Mouse (Mus musculus) midbrain, embryonic 12.5 days (tissue): Measurements from ENCODE around the gene Lrr1. TPM values are rescaled to one million over a fixed set of nuclear protein-coding genes. Genes with fewer than 3 reads are reported as not detected.
"Not testable (repeated sequence)": the region's sequence is repeated elsewhere in the genome, so short reads cannot be mapped to it uniquely, and the experiment has no call there.

Source experiments
- ATAC-seq: fragments of 200-750 bp; cut with Nextera tagmentation; 2 replicates; pipeline ENCODE4 v1.8.0; 2017; ENCODE audit warnings: low read depth, moderate TSS enrichment, moderate library complexity; ENCODE audit not compliant: low FRiP score
- H3K27ac ChIP-seq: fragments of 300-500 bp; sonication (generic); replicated peaks from 2 replicates; pipeline ENCODE4 v1.5.1; 2016; ENCODE audit warnings: mild to moderate bottlenecking
- H3K27me3 ChIP-seq: fragments of 300-500 bp; sonication (generic); 2 replicates; pipeline ENCODE4 v1.6.1; 2016; ENCODE audit warnings: mild to moderate bottlenecking
- H3K36me3 ChIP-seq: fragments of 300-500 bp; sonication (generic); 2 replicates; pipeline ENCODE4 v1.6.1; 2016
- H3K4me1 ChIP-seq: fragments of 300-500 bp; sonication (generic); 2 replicates; pipeline ENCODE4 v1.6.1; 2016
- H3K4me2 ChIP-seq: fragments of 300-500 bp; sonication (generic); replicated peaks from 2 replicates; pipeline ENCODE4 v1.6.1; 2016; ENCODE audit warnings: mild to moderate bottlenecking, moderate library complexity
- H3K4me3 ChIP-seq: fragments of 300-500 bp; sonication (generic); 2 replicates; pipeline ENCODE4 v1.5.1; 2016; ENCODE audit warnings: mild to moderate bottlenecking
- H3K9ac ChIP-seq: fragments of 300-500 bp; sonication (generic); replicated peaks from 2 replicates; pipeline ENCODE4 v1.6.1; 2016; ENCODE audit warnings: mild to moderate bottlenecking, moderate library complexity
- H3K9me3 ChIP-seq: fragments of 300-500 bp; sonication (generic); 2 replicates; pipeline ENCODE4 v1.6.1; 2016; ENCODE audit warnings: mild to moderate bottlenecking
- WGBS: fragments of 180-500 bp; shearing (Covaris S2); methylation state at CpG from one replicate; pipeline ENCODE4 v1.1.7; 2016; 5-methylcytosine and 5-hydroxymethylcytosine counted together
- polyA plus RNA-seq: library from polyadenylated mRNA; unstranded; fragments of >200 nt; fragmentation: Nextera tagmentation; extraction: Ambion mirVana; gene quantifications from 2 replicates; pipeline ENCODE4 v1.2.1, GENCODE M21; 2016

The Lrr1 gene
- polyA plus RNA-seq, 1 experiment from 2014 or later, result 24.5 TPM

GRCm38 (mm10) chr12:69166861-69167581 is 1.6 kb upstream of the Lrr1 start:
- peaks cover 18% of the 10 kb centered on the region for H3K4me1 ChIP-seq
- not testable (repeated sequence) for H3K9ac ChIP-seq, H3K27me3 ChIP-seq, H3K27ac ChIP-seq, ATAC-seq, H3K4me3 ChIP-seq, H3K36me3 ChIP-seq, H3K4me2 ChIP-seq, H3K9me3 ChIP-seq
- WGBS, result 66% methylated on average over 8 of the region's 8 CpGs

GRCm38 (mm10) chr12:69167656-69168460 is 756 bp upstream of the Lrr1 start:
- peaks cover 18% of the 10 kb centered on the region for H3K4me1 ChIP-seq
- WGBS, result 10% methylated on average over 18 of the region's 18 CpGs
- H3K27me3 ChIP-seq, result no peaks in the 10 kb centered on the region
- peak overlapping the region; percentile 94 for H3K4me2 ChIP-seq
- H3K9me3 ChIP-seq, result no peaks in the 10 kb centered on the region
- ATAC-seq, result peak; percentile 70
- 0 out of 2 replicates have a peak, but pooled peaks cover 5% of the 10 kb centered on the region for H3K36me3 ChIP-seq
- peak overlapping the region; percentile 63 for H3K4me3 ChIP-seq
- H3K9ac ChIP-seq, result peak overlapping the region; percentile 69
- peak overlapping the region; percentile 39 for H3K27ac ChIP-seq

GRCm38 (mm10) chr12:69171307-69171706 is 2.7 kb downstream of the Lrr1 start:
- Histone ChIP-seq H3K9me3 (no peaks in the 10 kb centered on the region), H3K4me3 (no peak overlapping the region), H3K27me3 (no peaks in the 10 kb centered on the region), H3K36me3 (peaks cover 19% of the 10 kb centered on the region; the same call in 1 of the 2 replicates), H3K9ac (no peak overlapping the region), H3K27ac (no peak overlapping the region), H3K4me1 (peaks cover 18% of the 10 kb centered on the region), H3K4me2 (no peak overlapping the region)
- 93% methylated on average over 2 of the region's 2 CpGs for WGBS
- ATAC-seq, result no peak

DNA sequence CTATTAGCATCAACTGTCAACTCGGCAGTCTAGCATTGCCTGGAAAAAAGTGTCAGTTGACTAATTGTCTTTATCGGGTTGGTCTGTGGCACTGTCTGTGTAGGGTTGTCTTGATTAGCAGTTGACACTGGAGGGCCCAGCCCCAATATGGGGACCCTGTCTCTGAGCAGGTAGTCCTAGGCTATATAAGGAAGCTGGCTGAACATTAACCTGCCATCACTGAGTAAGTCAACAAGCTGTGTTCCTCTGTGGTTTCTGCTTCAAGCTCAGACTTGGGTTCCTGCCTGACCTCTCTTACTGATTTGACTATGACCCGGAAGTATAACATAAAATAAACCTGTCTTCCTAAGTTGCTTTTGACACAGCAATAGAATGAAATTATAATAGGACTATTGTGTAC is 7.4 kb downstream of the Lrr1 start:
- no peaks in the 10 kb centered on the region for H3K9me3 ChIP-seq
- WGBS, result 91% methylated on average over 3 of the region's 3 CpGs
- no peaks in the 10 kb centered on the region for H3K27me3 ChIP-seq
- H3K27ac ChIP-seq, result no peak overlapping the region
- no peak overlapping the region for H3K4me3 ChIP-seq
- H3K9ac ChIP-seq, result no peak overlapping the region
- H3K4me1 ChIP-seq, result no peaks in the 10 kb centered on the region
- no peak overlapping the region for H3K4me2 ChIP-seq
- ATAC-seq, result no peak
- H3K36me3 ChIP-seq, result peaks cover 19% of the 10 kb centered on the region; the same call in 1 of the 2 replicates

GRCm38 (mm10) chr12:69177526-69177925 is 8.9 kb downstream of the Lrr1 start:
- H3K27me3 ChIP-seq, result no peaks in the 10 kb centered on the region
- no peaks in the 10 kb centered on the region for H3K9me3 ChIP-seq
- 88% methylated on average over 3 of the region's 3 CpGs for WGBS
- no peak for ATAC-seq
- H3K9ac ChIP-seq, result no peak overlapping the region
- peaks cover 23% of the 10 kb centered on the region for H3K36me3 ChIP-seq
- H3K27ac ChIP-seq, result no peak overlapping the region
- H3K4me3 ChIP-seq, result no peak overlapping the region
- H3K4me1 ChIP-seq, result no peaks in the 10 kb centered on the region
- no peak overlapping the region for H3K4me2 ChIP-seq

DNA sequence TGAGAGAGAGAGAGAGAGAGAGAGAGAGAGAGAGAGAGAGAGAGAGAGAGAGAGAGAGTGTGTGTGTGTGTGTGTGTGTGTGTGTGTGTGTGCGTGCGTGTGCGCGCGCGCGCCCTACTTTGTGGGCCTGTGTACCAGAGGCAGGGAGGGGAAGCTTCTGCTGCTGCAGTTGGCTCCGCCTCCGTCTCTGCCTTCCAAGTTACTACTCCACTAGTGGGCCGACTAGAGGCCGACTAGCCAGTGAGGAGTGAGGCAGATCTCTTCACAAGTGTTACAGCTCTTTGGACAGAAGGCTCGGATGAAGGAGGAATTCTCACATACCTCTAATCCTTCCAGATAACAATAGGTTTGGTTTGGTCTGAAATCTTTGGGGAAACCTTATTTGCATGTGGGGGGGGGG is 10.8 kb downstream of the Lrr1 start:
- Histone ChIP-seq H3K4me3 (no peak overlapping the region), H3K36me3 (peaks cover 19% of the 10 kb centered on the region), H3K27ac (no peak overlapping the region), H3K9ac (no peak overlapping the region), H3K9me3 (no peaks in the 10 kb centered on the region), H3K4me1 (peaks cover 4% of the 10 kb centered on the region), H3K4me2 (no peak overlapping the region), H3K27me3 (no peaks in the 10 kb centered on the region)
- ATAC-seq, result no peak
- WGBS, result 79% methylated on average over 12 of the region's 12 CpGs

GRCm38 (mm10) chr12:69181800-69182199 is 13.2 kb downstream of the Lrr1 start:
- WGBS, result 94% methylated on average over 4 of the region's 4 CpGs
- peaks cover 17% of the 10 kb centered on the region for H3K4me1 ChIP-seq
- H3K9ac ChIP-seq, result no peak overlapping the region
- H3K27me3 ChIP-seq, result no peaks in the 10 kb centered on the region
- no peak overlapping the region for H3K4me3 ChIP-seq
- H3K27ac ChIP-seq, result no peak overlapping the region
- peaks cover 9% of the 10 kb centered on the region for H3K36me3 ChIP-seq
- ATAC-seq, result no peak
- no peaks in the 10 kb centered on the region for H3K9me3 ChIP-seq
- H3K4me2 ChIP-seq, result no peak overlapping the region

DNA sequence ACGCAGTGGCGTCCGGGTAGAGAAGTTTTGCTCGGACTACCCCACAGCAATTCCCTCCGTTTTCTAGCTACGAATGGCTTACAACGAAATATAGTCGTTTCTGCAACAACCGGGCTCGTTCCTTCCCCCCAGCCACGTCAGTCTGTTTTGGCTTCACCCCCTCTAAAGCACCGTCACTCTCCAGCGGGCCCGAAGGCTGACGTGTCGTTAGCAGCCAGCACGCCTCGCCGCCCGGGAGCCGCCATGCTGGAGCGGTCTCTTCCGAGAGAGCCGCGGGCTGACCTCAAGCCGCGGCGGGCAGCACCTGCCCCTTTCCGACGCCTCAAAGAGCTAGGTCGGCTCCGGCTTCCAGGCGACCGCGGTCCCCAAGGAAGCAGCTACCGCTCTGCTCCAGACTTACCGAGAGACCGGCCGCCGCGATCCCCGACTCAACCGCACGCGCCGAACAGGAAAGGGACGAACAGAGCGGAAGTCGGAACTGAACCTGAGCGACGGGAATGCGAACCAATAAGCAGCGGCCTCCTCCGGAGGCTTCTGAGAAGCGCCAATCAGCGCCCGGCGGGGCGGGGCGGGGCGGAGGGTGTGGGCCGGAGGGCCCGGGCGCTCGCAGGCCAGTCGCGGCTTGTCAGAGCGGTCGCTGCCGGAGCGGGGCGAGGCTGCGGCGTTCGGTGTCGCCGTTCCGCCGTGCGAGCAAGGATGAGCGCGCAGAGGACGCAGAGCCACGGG is 15.1 kb downstream of the Lrr1 start, which contains the start of the genes Rpl36al and Mgat2:
TSS of gene Rpl36al (minus strand) at position 501 of the 726 bp plus-strand sequence.
TSS of gene Mgat2 (plus strand) at position 575 of the 726 bp plus-strand sequence.
- Histone ChIP-seq H3K27me3 (no peaks in the 10 kb centered on the region), H3K36me3 (peaks cover 15% of the 10 kb centered on the region), H3K4me2 (peak within 1 kb of the TSS; percentile 95), H3K27ac (peak within 1 kb of the TSS; percentile 92), H3K9ac (peak within 1 kb of the TSS; percentile 88), H3K4me3 (peak within 1 kb of the TSS; percentile 86), H3K4me1 (peaks cover 24% of the 10 kb centered on the region), H3K9me3 (no peaks in the 10 kb centered on the region)
- WGBS, result under 1% methylated on average over 68 of the region's 84 CpGs
- peak; percentile 100 for ATAC-seq

- Histone ChIP-seq H3K4me3 (peak overlapping the region; percentile 86), H3K4me2 (peak overlapping the region; percentile 95), H3K9me3 (no peaks in the 10 kb centered on the region), H3K27ac (peak overlapping the region; percentile 92), H3K4me1 (peaks cover 24% of the 10 kb centered on the region), H3K36me3 (peaks cover 22% of the 10 kb centered on the region), H3K27me3 (no peaks in the 10 kb centered on the region), H3K9ac (peak overlapping the region; percentile 88)
- peak; percentile 69 for ATAC-seq
- WGBS, result 3% methylated on average over 80 of the region's 86 CpGs
Observed at GRCm38 (mm10) chr12:69184342-69185295, 16.0 kb downstream of the Lrr1 start.

GRCm38 (mm10) chr12:69185371-69185770 is 16.8 kb downstream of the Lrr1 start:
- peak overlapping the region; percentile 95 for H3K4me2 ChIP-seq
- no peaks in the 10 kb centered on the region for H3K27me3 ChIP-seq
- peak overlapping the region; percentile 88 for H3K9ac ChIP-seq
- H3K4me3 ChIP-seq, result peak overlapping the region; percentile 86
- no peaks in the 10 kb centered on the region for H3K9me3 ChIP-seq
- ATAC-seq, result no peak
- WGBS, result 78% methylated on average over 7 of the region's 7 CpGs
- H3K27ac ChIP-seq, result no peak overlapping the region
- H3K4me1 ChIP-seq, result peaks cover 24% of the 10 kb centered on the region
- peaks cover 30% of the 10 kb centered on the region for H3K36me3 ChIP-seq
